Mouse (Mus musculus) splenic B cell, adult 2 months (primary cell): ENCODE data around the gene Abcc12.

Source experiments
- DNase-seq: peaks from one replicate; pipeline ENCODE4 v3.0.0-alpha.2; 2011; ENCODE audit warnings: low read depth, low spot score
- H3K27me3 ChIP-seq: 2 replicates; pipeline ENCODE4 v1.6.1; 2012; ENCODE audit warnings: mild to moderate bottlenecking, low read length, moderate library complexity, mixed read lengths; ENCODE audit not compliant: control insufficient read depth, poor library complexity, insufficient read depth, severe bottlenecking
- H3K36me3 ChIP-seq: 2 replicates; pipeline ENCODE4 v1.6.1; 2012; ENCODE audit warnings: mild to moderate bottlenecking, low read length, moderate library complexity, mixed read lengths; ENCODE audit not compliant: control insufficient read depth, poor library complexity, insufficient read depth, severe bottlenecking

Gene Abcc12

GRCm38 (mm10) chr8:86594159-86594796 is 13.8 kb upstream of the Abcc12 start:
- no peak for DNase-seq

GRCm38 (mm10) chr8:86593099-86593498 is 12.6 kb upstream of the Abcc12 start:
- no peaks in the 10 kb centered on the region for H3K27me3 ChIP-seq
- no peak for DNase-seq
- H3K36me3 ChIP-seq = no peaks in the 10 kb centered on the region

More at GRCm38 (mm10) chr8:86594159-86594796, 13.8 kb upstream of the Abcc12 start:
- H3K27me3 ChIP-seq = no peaks in the 10 kb centered on the region
- no peaks in the 10 kb centered on the region for H3K36me3 ChIP-seq

GRCm38 (mm10) chr8:86588338-86588737 is 7.9 kb upstream of the Abcc12 start:
- DNase-seq = no peak
- Histone ChIP-seq H3K36me3 (no peaks in the 10 kb centered on the region), H3K27me3 (no peaks in the 10 kb centered on the region)

GRCm38 (mm10) chr8:86586642-86587041 is 6.2 kb upstream of the Abcc12 start:
- DNase-seq = peak; percentile 19
- no peaks in the 10 kb centered on the region for H3K27me3 ChIP-seq

GRCm38 (mm10) chr8:86586058-86586457 is 5.6 kb upstream of the Abcc12 start:
- Histone ChIP-seq H3K27me3 (no peaks in the 10 kb centered on the region), H3K36me3 (no peaks in the 10 kb centered on the region)
- no peak for DNase-seq

More at GRCm38 (mm10) chr8:86586642-86587041, 6.2 kb upstream of the Abcc12 start:
- no peaks in the 10 kb centered on the region for H3K36me3 ChIP-seq

- Histone ChIP-seq H3K27me3 (no peaks in the 10 kb centered on the region), H3K36me3 (no peaks in the 10 kb centered on the region)
- peak; percentile 80 for DNase-seq
Observed at GRCm38 (mm10) chr8:86585532-86585931, 5.0 kb upstream of the Abcc12 start.

- H3K27me3 ChIP-seq = no peaks in the 10 kb centered on the region
- no peaks in the 10 kb centered on the region for H3K36me3 ChIP-seq
- peak; percentile 83 for DNase-seq
Observed at GRCm38 (mm10) chr8:86585118-86585517, 4.6 kb upstream of the Abcc12 start.

GRCm38 (mm10) chr8:86581921-86582331 is 1.4 kb upstream of the Abcc12 start:
- Histone ChIP-seq H3K27me3 (no peaks in the 10 kb centered on the region), H3K36me3 (no peaks in the 10 kb centered on the region)
- no peak for DNase-seq

GRCm38 (mm10) chr8:86578693-86579092 is 1.8 kb downstream of the Abcc12 start:
- DNase-seq = no peak
- Histone ChIP-seq H3K36me3 (no peaks in the 10 kb centered on the region), H3K27me3 (no peaks in the 10 kb centered on the region)

- no peaks in the 10 kb centered on the region for H3K27me3 ChIP-seq
- no peaks in the 10 kb centered on the region for H3K36me3 ChIP-seq
- DNase-seq = no peak
Observed at GRCm38 (mm10) chr8:86578076-86578475, 2.4 kb downstream of the Abcc12 start.

GRCm38 (mm10) chr8:86577547-86577946 is 2.9 kb downstream of the Abcc12 start:
- H3K27me3 ChIP-seq = no peaks in the 10 kb centered on the region
- H3K36me3 ChIP-seq = no peaks in the 10 kb centered on the region
- no peak for DNase-seq

GRCm38 (mm10) chr8:86563674-86564073 is 16.8 kb downstream of the Abcc12 start:
- no peak for DNase-seq

GRCm38 (mm10) chr8:86561737-86562136 is 18.7 kb downstream of the Abcc12 start:
- H3K36me3 ChIP-seq = no peaks in the 10 kb centered on the region

More at GRCm38 (mm10) chr8:86563674-86564073, 16.8 kb downstream of the Abcc12 start:
- H3K27me3 ChIP-seq = no peaks in the 10 kb centered on the region
- H3K36me3 ChIP-seq = no peaks in the 10 kb centered on the region

GRCm38 (mm10) chr8:86560688-86561065 is 19.8 kb downstream of the Abcc12 start:
- Histone ChIP-seq H3K27me3 (no peaks in the 10 kb centered on the region), H3K36me3 (no peaks in the 10 kb centered on the region)
- no peak for DNase-seq

More at GRCm38 (mm10) chr8:86561737-86562136, 18.7 kb downstream of the Abcc12 start:
- no peak for DNase-seq
- H3K27me3 ChIP-seq = no peaks in the 10 kb centered on the region

GRCm38 (mm10) chr8:86559947-86560687 is 20.4 kb downstream of the Abcc12 start:
- no peak for DNase-seq
- Histone ChIP-seq H3K27me3 (no peaks in the 10 kb centered on the region), H3K36me3 (no peaks in the 10 kb centered on the region)
